ENCODE assay signal across 9 mouse cellular contexts in genomic region chr16:41244711-41245110, GRCm38 (mm10).
DNase-seq lines count a peak whose midpoint lies in the region; ATAC-seq and TF ChIP-seq lines count a peak whose summit lies in the region.
"Had no signal": no experiment of that assay in that cellular context is flagged by ENCODE, and none has a peak within 500 bp of the region (broad histone marks: within the 10 kb centered on the region; RNA-seq: fewer than 3 reads in every experiment).

No protein-coding gene starts in this region.

- no peak overlapping the region for H3K4me3 ChIP-seq in lung, embryonic 14.5 days (ENCODE audit: low read depth, low read length)
- H3K4me3 ChIP-seq in forebrain, embryonic 15.5 days, result no peak overlapping the region
- no peak overlapping the region for H3K4me3 ChIP-seq in midbrain, embryonic 10.5 days
- H3K4me3 ChIP-seq: liver, embryonic 15.5 days had no signal

- TF ChIP-seq CTCF in lung, embryonic 14.5 days (IDR thresholded peaks at IDR 0.05; ENCODE audit: low read depth), result peak; percentile 64

- H3K27me3 ChIP-seq in lung, embryonic 14.5 days (ENCODE audit: insufficient read depth, low read length), result no peaks in the 10 kb centered on the region
- H3K27me3 ChIP-seq in forebrain, embryonic 15.5 days, result no peaks in the 10 kb centered on the region
- no peaks in the 10 kb centered on the region for H3K27me3 ChIP-seq in midbrain, embryonic 10.5 days (ENCODE audit: low read depth, poor library complexity, severe bottlenecking)
- H3K27me3 ChIP-seq: liver, embryonic 15.5 days had no signal

- H3K9ac ChIP-seq in lung, embryonic 14.5 days, result no peak overlapping the region
- no peak overlapping the region for H3K9ac ChIP-seq in forebrain, embryonic 15.5 days (replicated peaks)
- H3K9ac ChIP-seq: liver, embryonic 15.5 days had no signal

- H3K36me3 ChIP-seq in lung, embryonic 14.5 days (ENCODE audit: insufficient read depth), result no peaks in the 10 kb centered on the region
- H3K36me3 ChIP-seq in forebrain, embryonic 15.5 days, result no peaks in the 10 kb centered on the region
- no peaks in the 10 kb centered on the region for H3K36me3 ChIP-seq in midbrain, embryonic 10.5 days
- H3K36me3 ChIP-seq: liver, embryonic 15.5 days had no signal

- no peak overlapping the region for H3K4me2 ChIP-seq in lung, embryonic 14.5 days
- H3K4me2 ChIP-seq in forebrain, embryonic 15.5 days (replicated peaks), result no peak overlapping the region
- H3K4me2 ChIP-seq: liver, embryonic 15.5 days had no signal

- no peaks in the 10 kb centered on the region for H3K4me1 ChIP-seq in lung, embryonic 14.5 days (ENCODE audit: insufficient read depth)
- no peaks in the 10 kb centered on the region for H3K4me1 ChIP-seq in forebrain, embryonic 15.5 days
- no peaks in the 10 kb centered on the region for H3K4me1 ChIP-seq in midbrain, embryonic 10.5 days
- H3K4me1 ChIP-seq: liver, embryonic 15.5 days had no signal

- DNase-seq in lung, embryonic 14.5 days, result peak; percentile 86
- DNase-seq in lung, postnatal 25 days (ENCODE audit: low spot score), result no peak
- DNase-seq in c-Kit-positive CD71-negative TER-119-negative erythroid progenitor cells, embryonic 14.5 days (ENCODE audit: low read depth), result peak; percentile 1
- peak; percentile 35 to 68 for DNase-seq in layer of hippocampus, adult 8-10 months (ENCODE audit: low spot score in 2 of 2)
- DNase-seq in midbrain, embryonic 10.5 days (ENCODE audit: low spot score), result peak; percentile 26
- no peak for DNase-seq in ovary, postnatal 10 days (ENCODE audit: low spot score)

- no peaks in the 10 kb centered on the region for H3K9me3 ChIP-seq in lung, embryonic 14.5 days (ENCODE audit: low read depth, low read length)
- H3K9me3 ChIP-seq in forebrain, embryonic 15.5 days, result no peaks in the 10 kb centered on the region
- H3K9me3 ChIP-seq in midbrain, embryonic 10.5 days (replicated peaks), result no peaks in the 10 kb centered on the region
- H3K9me3 ChIP-seq: liver, embryonic 15.5 days had no signal

- H3K27ac ChIP-seq in lung, embryonic 14.5 days (ENCODE audit: low read depth), result no peak overlapping the region
- no peak overlapping the region for H3K27ac ChIP-seq in forebrain, embryonic 15.5 days (replicated peaks)
- no peak overlapping the region for H3K27ac ChIP-seq in midbrain, embryonic 10.5 days (replicated peaks)
- H3K27ac ChIP-seq: liver, embryonic 15.5 days had no signal

- peak; percentile 71 for ATAC-seq in lung, embryonic 14.5 days (ENCODE audit: insufficient read depth)
- peak; percentile 82 for ATAC-seq in forebrain, embryonic 15.5 days (replicated peaks)
- no peak for ATAC-seq in megakaryocyte, adult 5-6 weeks (ENCODE audit: poor library complexity, severe bottlenecking)

- WGBS in lung, embryonic 14.5 days, result 9% methylated on average over 2 of the region's 2 CpGs
- WGBS in forebrain, embryonic 15.5 days, result 10% methylated on average over 2 of the region's 2 CpGs
- 19% methylated on average over 2 of the region's 2 CpGs for WGBS in midbrain, embryonic 10.5 days

Comparison
In these comparisons a context has a peak if more than half of its experiments do, and no peak if none do; other contexts are left out.
1. DNase-seq: peak in lung, embryonic 14.5 days (single experiment), c-Kit-positive CD71-negative TER-119-negative erythroid progenitor cells, embryonic 14.5 days (single experiment), layer of hippocampus, adult 8-10 months (2 of 2) and midbrain, embryonic 10.5 days (single experiment); none in lung, postnatal 25 days (single experiment) and ovary, postnatal 10 days (single experiment).